Mouse (Mus musculus): ENCODE results near the gene Card19. TPM values are rescaled to one million over a fixed set of nuclear protein-coding genes. Genes with fewer than 3 reads are reported as not detected.

Gene Card19
- polyA plus RNA-seq (2015; fragmentation: Nextera tagmentation; extraction: Ambion mirVana): 69.4 and 82.2 TPM in 2 replicates

- ATAC-seq (ENCODE audit: insufficient number of reproducible peaks, low FRiP score, low TSS enrichment, low read depth): peak; percentile 91
Observed at GRCm38 (mm10) chr13:49215504-49216219, at the start of gene Card19. Gene Card19 (minus strand): TSS chr13:49216037.

DNA sequence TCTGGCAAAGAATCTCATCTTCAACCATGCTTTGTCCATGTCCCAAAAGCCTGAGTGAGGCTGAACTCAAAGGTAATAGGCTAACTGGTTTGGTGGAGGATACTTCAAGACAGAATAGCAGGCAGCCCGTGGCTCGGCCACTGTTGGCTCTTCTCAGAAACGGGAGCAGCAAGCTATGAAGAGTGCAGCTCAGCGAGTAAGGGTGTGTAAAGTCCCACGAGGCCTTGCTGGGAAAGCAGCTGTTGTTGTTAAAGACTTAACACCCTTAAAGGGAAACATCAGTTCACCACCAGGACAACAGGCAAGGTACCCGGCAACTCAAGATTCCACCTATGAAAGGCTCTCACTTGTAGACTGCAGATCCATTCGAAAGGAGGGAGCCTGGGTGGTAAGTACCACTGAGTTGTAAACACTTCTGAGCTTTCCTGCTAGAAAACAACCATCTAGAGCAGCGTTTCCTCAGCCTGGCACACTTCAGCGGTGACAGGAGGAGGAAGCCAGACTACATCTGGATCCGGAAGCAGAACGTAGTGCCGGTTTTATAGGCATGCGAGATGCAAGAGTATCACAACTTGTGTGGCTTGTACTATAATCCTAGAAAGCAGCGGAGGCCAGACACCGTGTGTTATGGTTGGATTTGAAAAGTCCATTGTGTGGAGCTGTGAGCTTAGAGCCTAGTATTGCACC lies 44.3 kb upstream of the Card19 start:
- no peak for ATAC-seq (ENCODE audit: insufficient number of reproducible peaks, low FRiP score, low TSS enrichment, low read depth)
- H3K4me3 ChIP-seq (replicated peaks): no peak overlapping the region
- H3K36me3 ChIP-seq: no peaks in the 10 kb centered on the region
- H3K9ac ChIP-seq: no peak overlapping the region
- H3K9me3 ChIP-seq (replicated peaks): no peaks in the 10 kb centered on the region
- no peak overlapping the region for H3K27ac ChIP-seq (replicated peaks)
- H3K4me1 ChIP-seq: no peaks in the 10 kb centered on the region
- no peaks in the 10 kb centered on the region for H3K27me3 ChIP-seq
- no peak overlapping the region for H3K4me2 ChIP-seq (replicated peaks)
- WGBS: 73% methylated on average over 15 of the region's 15 CpGs

More at GRCm38 (mm10) chr13:49215504-49216219, at the start of gene Card19:
- Histone ChIP-seq H3K4me1 (peaks cover 44% of the 10 kb centered on the region), H3K4me3 (replicated peaks) (peak within 1 kb of the TSS; percentile 87), H3K4me2 (replicated peaks) (peak within 1 kb of the TSS; percentile 70), H3K36me3 (no peaks in the 10 kb centered on the region), H3K27me3 (0 out of 2 replicates have a peak, but pooled peaks cover 3% of the 10 kb centered on the region), H3K9me3 (replicated peaks) (no peaks in the 10 kb centered on the region), H3K9ac (peak within 1 kb of the TSS; percentile 81), H3K27ac (replicated peaks) (peak within 1 kb of the TSS; percentile 89)
- under 1% methylated on average over 76 of the region's 78 CpGs for WGBS

DNA sequence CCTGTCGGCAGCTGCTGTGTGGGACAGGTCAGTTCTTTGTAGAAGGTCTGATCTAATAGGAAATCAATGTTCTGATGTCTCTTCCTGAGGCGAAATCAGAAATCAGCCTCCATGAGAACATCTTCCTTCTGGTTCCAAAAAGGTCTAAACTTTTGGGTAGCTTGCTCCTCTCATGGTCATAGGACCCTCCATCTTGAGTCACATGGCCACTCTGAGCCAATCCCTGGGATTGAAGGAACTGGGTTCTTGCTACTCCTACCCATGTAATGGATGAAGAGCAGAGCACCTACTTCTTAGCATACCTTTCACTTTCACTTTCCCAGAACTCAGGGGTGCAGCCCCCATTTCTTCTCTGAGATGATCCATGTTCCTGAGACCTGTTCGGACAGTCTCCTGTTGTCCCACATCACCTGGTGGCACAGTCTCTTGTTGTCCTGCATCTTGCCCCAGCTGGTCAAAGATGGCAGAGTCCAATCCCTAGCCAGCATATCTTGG lies 42.0 kb upstream of the Card19 start:
- Histone ChIP-seq H3K4me2 (replicated peaks) (no peak overlapping the region), H3K9me3 (replicated peaks) (no peaks in the 10 kb centered on the region), H3K27me3 (no peaks in the 10 kb centered on the region), H3K4me1 (no peaks in the 10 kb centered on the region), H3K36me3 (no peaks in the 10 kb centered on the region), H3K27ac (replicated peaks) (no peak overlapping the region), H3K9ac (no peak overlapping the region), H3K4me3 (replicated peaks) (no peak overlapping the region)
- WGBS: 65% methylated on average over 3 of the region's 3 CpGs
- ATAC-seq (ENCODE audit: insufficient number of reproducible peaks, low FRiP score, low TSS enrichment, low read depth): no peak

GRCm38 (mm10) chr13:49252746-49253145 lies 36.9 kb upstream of the Card19 start:
- no peak overlapping the region for H3K4me2 ChIP-seq (replicated peaks)
- no peak overlapping the region for H3K4me3 ChIP-seq (replicated peaks)
- no peaks in the 10 kb centered on the region for H3K36me3 ChIP-seq
- no peak overlapping the region for H3K9ac ChIP-seq
- no peak overlapping the region for H3K27ac ChIP-seq (replicated peaks)
- WGBS: 87% methylated on average over 13 of the region's 13 CpGs
- peaks cover 9% of the 10 kb centered on the region for H3K27me3 ChIP-seq
- ATAC-seq (ENCODE audit: insufficient number of reproducible peaks, low FRiP score, low TSS enrichment, low read depth): no peak
- H3K4me1 ChIP-seq: peaks cover 6% of the 10 kb centered on the region
- no peaks in the 10 kb centered on the region for H3K9me3 ChIP-seq (replicated peaks)

DNA sequence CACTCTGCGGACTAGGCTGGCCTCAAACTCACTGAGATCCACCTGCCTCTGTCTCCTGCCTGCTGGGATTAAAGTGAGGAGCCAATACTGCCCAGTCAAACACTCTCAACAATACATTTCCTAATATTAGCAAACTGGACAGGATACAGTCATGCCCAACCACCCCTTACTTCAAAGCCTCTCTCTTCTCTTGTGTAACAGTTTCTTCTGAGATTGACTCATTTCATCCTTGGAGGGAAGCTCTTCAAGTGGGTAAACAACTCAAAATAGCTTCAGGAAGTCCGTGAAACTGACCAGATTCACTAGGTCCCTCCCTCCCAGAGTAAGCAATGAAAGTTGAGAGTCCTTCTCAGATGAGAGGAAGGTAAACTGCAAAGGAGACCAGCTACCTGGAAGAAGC lies 36.3 kb upstream of the Card19 start:
- 52% methylated on average over 2 of the region's 2 CpGs for WGBS
- H3K4me2 ChIP-seq (replicated peaks): no peak overlapping the region
- no peak overlapping the region for H3K27ac ChIP-seq (replicated peaks)
- no peak for ATAC-seq (ENCODE audit: insufficient number of reproducible peaks, low FRiP score, low TSS enrichment, low read depth)
- H3K4me1 ChIP-seq: peaks cover 10% of the 10 kb centered on the region
- H3K4me3 ChIP-seq (replicated peaks): no peak overlapping the region
- peaks cover 15% of the 10 kb centered on the region for H3K27me3 ChIP-seq
- no peak overlapping the region for H3K9ac ChIP-seq
- H3K36me3 ChIP-seq: no peaks in the 10 kb centered on the region
- no peaks in the 10 kb centered on the region for H3K9me3 ChIP-seq (replicated peaks)

- Histone ChIP-seq H3K36me3 (no peaks in the 10 kb centered on the region), H3K9me3 (replicated peaks) (no peaks in the 10 kb centered on the region), H3K9ac (no peak overlapping the region), H3K27ac (replicated peaks) (no peak overlapping the region), H3K4me2 (replicated peaks) (no peak overlapping the region), H3K4me3 (replicated peaks) (no peak overlapping the region), H3K4me1 (peaks cover 10% of the 10 kb centered on the region), H3K27me3 (peaks cover 27% of the 10 kb centered on the region)
- 27% methylated on average over 4 of the region's 4 CpGs for WGBS
- no peak for ATAC-seq (ENCODE audit: insufficient number of reproducible peaks, low FRiP score, low TSS enrichment, low read depth)
Observed at GRCm38 (mm10) chr13:49250716-49251517, 35.1 kb upstream of the Card19 start.

- no peak overlapping the region for H3K4me3 ChIP-seq (replicated peaks)
- H3K27ac ChIP-seq (replicated peaks): no peak overlapping the region
- WGBS: 62% methylated on average over 2 of the region's 2 CpGs
- H3K4me1 ChIP-seq: peaks cover 10% of the 10 kb centered on the region
- H3K27me3 ChIP-seq: peaks cover 27% of the 10 kb centered on the region
- H3K9me3 ChIP-seq (replicated peaks): no peaks in the 10 kb centered on the region
- no peak overlapping the region for H3K4me2 ChIP-seq (replicated peaks)
- no peak overlapping the region for H3K9ac ChIP-seq
- no peaks in the 10 kb centered on the region for H3K36me3 ChIP-seq
- no peak for ATAC-seq (ENCODE audit: insufficient number of reproducible peaks, low FRiP score, low TSS enrichment, low read depth)
Observed at GRCm38 (mm10) chr13:49249634-49250033, 33.8 kb upstream of the Card19 start.

GRCm38 (mm10) chr13:49248923-49249322 lies 33.1 kb upstream of the Card19 start:
- Histone ChIP-seq H3K9ac (no peak overlapping the region), H3K36me3 (no peaks in the 10 kb centered on the region), H3K9me3 (replicated peaks) (no peaks in the 10 kb centered on the region), H3K27me3 (peaks cover 27% of the 10 kb centered on the region), H3K4me1 (peaks cover 10% of the 10 kb centered on the region), H3K4me2 (replicated peaks) (no peak overlapping the region), H3K4me3 (replicated peaks) (no peak overlapping the region), H3K27ac (replicated peaks) (no peak overlapping the region)
- WGBS: 50% methylated on average over 3 of the region's 3 CpGs
- ATAC-seq (ENCODE audit: insufficient number of reproducible peaks, low FRiP score, low TSS enrichment, low read depth): no peak

- H3K9me3 ChIP-seq (replicated peaks): no peaks in the 10 kb centered on the region
- H3K36me3 ChIP-seq: no peaks in the 10 kb centered on the region
- H3K4me3 ChIP-seq (replicated peaks): peak within 1 kb of the TSS; percentile 48
- WGBS: 16% methylated on average over 8 of the region's 8 CpGs
- H3K9ac ChIP-seq: 0 out of 2 replicates have a peak within 1 kb of the TSS, but pooled peaks have one; percentile 9
- H3K4me2 ChIP-seq (replicated peaks): peak within 1 kb of the TSS; percentile 87
- no peak for ATAC-seq (ENCODE audit: insufficient number of reproducible peaks, low FRiP score, low TSS enrichment, low read depth)
- peaks cover 10% of the 10 kb centered on the region for H3K4me1 ChIP-seq
- H3K27ac ChIP-seq (replicated peaks): no peak within 1 kb of the TSS
- H3K27me3 ChIP-seq: peaks cover 27% of the 10 kb centered on the region
Observed at GRCm38 (mm10) chr13:49248467-49248862, 32.6 kb upstream of the Card19 start, which contains the start of gene Susd3. Gene Susd3 (minus strand): TSS chr13:49248706.

- no peaks in the 10 kb centered on the region for H3K36me3 ChIP-seq
- peak; percentile 41 for ATAC-seq (ENCODE audit: insufficient number of reproducible peaks, low FRiP score, low TSS enrichment, low read depth)
- H3K4me2 ChIP-seq (replicated peaks): peak overlapping the region; percentile 87
- peak overlapping the region; percentile 48 for H3K4me3 ChIP-seq (replicated peaks)
- H3K9me3 ChIP-seq (replicated peaks): no peaks in the 10 kb centered on the region
- peaks cover 10% of the 10 kb centered on the region for H3K4me1 ChIP-seq
- H3K9ac ChIP-seq: 0 out of 2 replicates have a peak overlapping the region, but pooled peaks have one; percentile 9
- H3K27ac ChIP-seq (replicated peaks): no peak overlapping the region
- peaks cover 27% of the 10 kb centered on the region for H3K27me3 ChIP-seq
- WGBS: 2% methylated on average over 57 of the region's 58 CpGs
Observed at GRCm38 (mm10) chr13:49247740-49248466, 32.1 kb upstream of the Card19 start.

Measured in embryonic facial prominence, embryonic 15.5 days (tissue).